Mouse (Mus musculus): Measurements from ENCODE around the gene Tmem266.

Tmem266 gene

GRCm38 (mm10) chr9:55453366-55453765 lies 126.7 kb downstream of the Tmem266 start:
- DNase-seq (ENCODE audit: low read depth), result no peak

DNA sequence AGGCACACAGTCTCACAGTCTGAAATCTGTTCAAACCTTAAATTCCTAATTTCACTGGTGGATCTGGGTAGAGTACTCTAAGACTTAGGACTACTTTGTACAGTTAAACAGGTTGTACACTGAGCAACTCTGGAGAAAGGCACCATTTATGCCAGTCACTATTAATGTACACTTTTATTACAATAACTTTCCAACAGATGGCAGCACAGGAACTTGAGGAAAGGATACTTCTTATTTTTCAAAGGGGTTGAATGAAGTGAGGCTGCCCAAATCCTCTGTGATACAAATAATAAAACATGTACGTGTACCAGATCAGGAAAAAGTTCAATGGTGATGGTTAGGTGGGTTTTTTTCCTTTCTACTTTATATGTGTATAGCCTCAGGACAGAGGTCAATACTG lies 141.7 kb downstream of the Tmem266 start:
- no peak for DNase-seq (ENCODE audit: low read depth)

DNA sequence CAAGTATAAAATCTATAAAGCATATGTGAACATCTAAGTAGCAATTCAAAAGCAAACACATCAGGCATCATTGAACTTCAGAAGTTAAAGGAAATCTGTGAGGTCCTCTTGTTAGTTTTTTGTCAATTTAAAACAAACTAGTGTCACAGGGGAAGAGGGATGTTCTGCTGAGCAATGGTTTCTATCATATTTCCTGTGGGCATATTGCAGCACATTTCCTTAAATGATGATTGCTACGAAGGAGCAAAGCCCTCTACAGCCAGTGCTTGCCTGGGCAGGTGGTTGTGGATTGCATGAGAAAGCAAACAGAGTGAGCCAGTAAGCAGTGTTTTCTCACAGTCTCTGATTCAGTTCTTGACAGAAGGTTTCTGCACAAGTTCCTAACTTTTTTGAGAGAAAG lies 149.4 kb downstream of the Tmem266 start:
- DNase-seq (ENCODE audit: low read depth), result no peak

- no peak for DNase-seq (ENCODE audit: low read depth)
These were observed 152.0 kb downstream of the Tmem266 start for GRCm38 (mm10) chr9:55478699-55479098.

DNA sequence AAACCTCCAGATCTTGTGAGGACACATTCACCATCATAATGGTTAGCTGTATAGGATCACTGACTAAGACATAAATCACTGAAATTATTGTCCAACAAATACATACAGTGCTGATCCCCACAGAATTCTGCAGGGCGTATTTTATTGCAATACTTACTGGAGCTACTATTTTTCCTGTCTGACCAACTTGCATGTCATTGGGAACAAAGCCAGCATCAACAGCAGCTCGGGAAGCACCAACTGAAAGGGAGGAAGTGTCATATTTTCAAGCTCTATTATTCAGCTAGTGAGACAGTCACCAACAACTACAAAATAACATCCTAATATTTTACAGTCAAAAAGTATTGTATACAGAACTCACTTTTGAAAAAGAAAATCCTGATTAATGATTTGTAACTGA lies 155.4 kb downstream of the Tmem266 start:
- DNase-seq (ENCODE audit: low read depth), result no peak

Measured in c-Kit-positive CD71-positive TER-119-negative erythroid progenitor cells, embryonic 14.5 days (primary cell).